Mouse (Mus musculus): Measurements from ENCODE around the gene Ciapin1.
A peak's percentile ranks its signal among the peaks of the same experiment; 100 is the strongest.
"Not testable (repeated sequence)": the region's sequence is repeated elsewhere in the genome, so short reads cannot be mapped to it uniquely, and the experiment has no call there.

Ciapin1 gene

GRCm38 (mm10) chr8:94857346-94858173, 19.4 kb upstream of the Ciapin1 start, which contains the start of gene Polr2c:
TSS of gene Polr2c (plus strand) at chr8:94857450.
- no peak for DNase-seq (ENCODE audit: extremely low spot score, low read depth, low spot score)

- no peak for DNase-seq (ENCODE audit: extremely low spot score, low read depth, low spot score)
Observed at GRCm38 (mm10) chr8:94857011-94857345, 18.8 kb upstream of the Ciapin1 start.

- DNase-seq (ENCODE audit: extremely low spot score, low read depth, low spot score), result not testable (repeated sequence)
Observed at GRCm38 (mm10) chr8:94854761-94855160, 16.6 kb upstream of the Ciapin1 start.

GRCm38 (mm10) chr8:94850049-94850448, 11.9 kb upstream of the Ciapin1 start:
- DNase-seq (ENCODE audit: extremely low spot score, low read depth, low spot score), result no peak

DNA sequence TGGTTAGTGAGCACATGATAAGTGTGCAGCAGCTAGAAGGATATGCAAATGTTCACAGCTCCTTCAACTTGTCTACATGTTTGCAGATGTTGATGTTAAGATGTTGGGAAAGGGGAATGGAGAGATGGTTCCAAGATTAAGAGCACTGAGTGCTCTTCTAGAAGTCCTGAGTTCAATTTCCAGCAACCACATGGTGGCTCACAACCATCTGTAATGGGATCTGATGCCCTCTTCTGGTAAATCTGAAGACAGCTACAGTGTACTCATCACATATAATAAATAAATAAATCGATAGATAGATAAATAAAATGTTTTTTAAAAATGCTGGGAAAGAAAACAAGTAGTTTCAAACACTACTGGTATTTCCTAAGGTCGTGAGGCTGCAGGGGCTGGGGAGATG, 3.0 kb upstream of the Ciapin1 start:
- DNase-seq (ENCODE audit: extremely low spot score, low read depth, low spot score), result no peak

GRCm38 (mm10) chr8:94838600-94838999, 442 bp upstream of the Ciapin1 start:
- DNase-seq (ENCODE audit: extremely low spot score, low read depth, low spot score), result no peak

DNA sequence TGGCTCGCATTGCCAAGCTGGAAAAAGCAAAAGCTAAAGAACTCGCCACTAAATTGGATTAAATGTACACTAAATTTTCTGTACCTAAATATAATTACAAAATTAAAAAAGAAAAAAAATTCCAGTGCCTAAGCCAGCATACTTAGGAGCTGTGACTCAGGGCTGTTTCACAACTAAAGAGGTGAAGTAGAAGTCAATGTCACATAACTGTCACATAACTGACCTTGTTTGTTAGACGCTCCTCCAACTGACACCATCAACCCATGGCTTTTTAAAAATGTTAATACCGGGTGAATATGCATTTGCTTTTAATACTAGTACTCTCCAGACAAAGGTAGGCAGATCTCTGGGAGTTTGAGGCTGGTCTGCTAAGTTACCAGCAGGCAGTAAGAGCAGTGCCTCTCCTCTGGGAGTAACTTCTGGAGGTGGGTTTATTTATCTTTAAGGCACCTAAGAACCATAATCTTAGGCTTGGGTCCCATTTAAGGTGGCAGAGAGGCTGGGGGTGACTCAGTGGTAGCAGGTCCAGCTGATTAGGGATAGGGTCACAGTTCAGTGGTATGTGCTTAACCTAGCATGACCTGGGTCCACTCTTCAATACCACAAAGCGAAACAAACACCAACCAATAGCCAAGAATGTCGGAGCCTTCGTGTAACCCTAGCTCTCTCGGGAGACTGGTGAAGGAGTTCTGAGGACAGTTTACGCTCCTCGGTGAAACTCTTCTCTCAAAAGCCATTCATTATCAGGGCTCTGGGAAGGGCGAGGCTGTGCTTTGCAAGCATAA, 1.5 kb downstream of the Ciapin1 start:
- DNase-seq (ENCODE audit: extremely low spot score, low read depth, low spot score), result no peak

GRCm38 (mm10) chr8:94835751-94836150, 2.4 kb downstream of the Ciapin1 start:
- DNase-seq (ENCODE audit: extremely low spot score, low read depth, low spot score), result not testable (repeated sequence)

GRCm38 (mm10) chr8:94833901-94834405, 4.2 kb downstream of the Ciapin1 start:
- not testable (repeated sequence) for DNase-seq (ENCODE audit: extremely low spot score, low read depth, low spot score)

- DNase-seq (ENCODE audit: extremely low spot score, low read depth, low spot score), result no peak
Observed at GRCm38 (mm10) chr8:94828284-94828683, 9.9 kb downstream of the Ciapin1 start.

- DNase-seq (ENCODE audit: extremely low spot score, low read depth, low spot score), result no peak
Observed at GRCm38 (mm10) chr8:94826210-94826609, 11.9 kb downstream of the Ciapin1 start.

DNA sequence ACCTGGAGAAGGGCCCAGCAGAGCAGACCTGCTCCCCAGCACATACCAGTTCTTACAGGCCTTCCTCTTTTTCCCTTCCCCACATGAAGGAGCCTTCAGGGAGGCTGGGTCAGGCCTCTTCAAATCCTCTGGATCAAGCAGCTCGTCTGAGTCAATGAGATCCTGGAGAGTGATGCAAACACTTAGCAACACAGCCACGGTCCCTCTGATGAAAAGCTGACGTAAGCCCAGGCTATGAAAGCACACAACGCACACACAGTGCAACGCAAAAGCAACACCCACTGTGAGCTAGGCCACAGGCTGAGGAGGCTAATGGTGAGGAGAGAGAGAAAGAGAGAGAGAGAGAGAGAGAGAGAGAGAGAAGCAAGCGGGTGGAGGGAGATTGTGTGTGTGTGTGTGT, 13.0 kb downstream of the Ciapin1 start:
- DNase-seq (ENCODE audit: extremely low spot score, low read depth, low spot score), result no peak

- no peak for DNase-seq (ENCODE audit: extremely low spot score, low read depth, low spot score)
Observed at GRCm38 (mm10) chr8:94822637-94823560, 15.3 kb downstream of the Ciapin1 start.

GRCm38 (mm10) chr8:94821381-94821780, 16.8 kb downstream of the Ciapin1 start:
- no peak for DNase-seq (ENCODE audit: extremely low spot score, low read depth, low spot score)

DNA sequence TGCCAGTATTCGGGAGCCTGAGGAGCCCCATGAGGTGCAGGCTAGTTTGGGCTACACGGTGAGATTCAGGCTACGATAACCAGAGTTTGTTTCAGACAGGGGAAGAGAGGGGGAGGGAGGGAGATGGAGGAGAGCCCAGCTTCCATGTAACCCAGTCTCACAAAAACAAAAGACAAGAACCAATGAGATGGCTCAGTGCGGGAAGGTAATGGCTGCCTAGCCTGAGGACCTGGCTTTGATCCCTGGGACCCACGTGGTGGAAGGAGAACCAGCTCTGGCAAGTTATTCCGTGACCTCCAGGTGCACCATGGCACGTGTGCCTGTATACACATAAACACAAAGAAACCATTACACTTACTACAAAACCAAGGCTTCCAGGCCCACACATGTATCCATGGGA, 17.6 kb downstream of the Ciapin1 start:
- DNase-seq (ENCODE audit: extremely low spot score, low read depth, low spot score), result no peak

GRCm38 (mm10) chr8:94819671-94820179, 18.4 kb downstream of the Ciapin1 start:
- no peak for DNase-seq (ENCODE audit: extremely low spot score, low read depth, low spot score)

- DNase-seq (ENCODE audit: extremely low spot score, low read depth, low spot score), result no peak
Observed at GRCm38 (mm10) chr8:94817933-94818332, 20.2 kb downstream of the Ciapin1 start.

DNA sequence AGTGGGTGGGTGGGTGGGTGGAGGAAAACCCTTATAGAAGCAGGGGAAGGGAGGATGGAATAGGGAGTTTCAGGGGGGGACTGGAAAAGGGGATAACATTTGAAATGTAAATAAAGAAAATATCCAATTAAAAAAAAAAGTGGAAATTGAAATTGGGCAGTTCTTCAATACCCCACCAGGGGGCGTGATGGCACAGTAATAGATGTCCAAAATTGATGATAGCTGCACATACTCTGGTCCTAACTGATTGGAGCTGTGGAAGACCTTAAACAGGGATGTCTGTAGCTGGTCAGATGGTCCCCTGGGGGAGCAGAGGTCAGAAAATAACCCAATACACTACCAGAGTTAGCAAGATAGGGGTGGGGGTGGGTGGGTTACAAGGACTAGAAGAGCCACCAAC, 23.6 kb downstream of the Ciapin1 start:
- no peak for DNase-seq (ENCODE audit: extremely low spot score, low read depth, low spot score)

- DNase-seq (ENCODE audit: extremely low spot score, low read depth, low spot score), result peak; percentile 95
Observed at GRCm38 (mm10) chr8:94812645-94813098, 25.5 kb downstream of the Ciapin1 start.

DNA sequence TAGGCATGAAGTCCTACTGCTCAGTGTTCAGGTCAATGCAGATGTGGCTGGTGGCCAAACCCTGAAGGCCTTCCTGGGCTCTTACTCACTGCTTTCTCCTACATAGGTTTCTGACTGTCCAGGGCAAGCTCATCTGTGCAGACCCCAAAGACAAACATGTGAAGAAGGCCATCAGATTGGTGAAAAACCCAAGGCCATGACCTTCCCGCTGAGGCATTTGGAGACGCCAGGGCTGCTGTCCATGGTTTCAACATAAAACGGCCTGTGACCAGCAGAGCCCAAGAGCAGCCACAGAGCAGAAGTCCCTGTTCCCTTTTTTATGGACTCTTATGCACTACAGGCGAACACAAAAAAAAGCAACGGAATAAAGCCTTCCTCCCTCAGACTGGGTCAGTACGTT, 26.5 kb downstream of the Ciapin1 start:
- no peak for DNase-seq (ENCODE audit: extremely low spot score, low read depth, low spot score)

DNA sequence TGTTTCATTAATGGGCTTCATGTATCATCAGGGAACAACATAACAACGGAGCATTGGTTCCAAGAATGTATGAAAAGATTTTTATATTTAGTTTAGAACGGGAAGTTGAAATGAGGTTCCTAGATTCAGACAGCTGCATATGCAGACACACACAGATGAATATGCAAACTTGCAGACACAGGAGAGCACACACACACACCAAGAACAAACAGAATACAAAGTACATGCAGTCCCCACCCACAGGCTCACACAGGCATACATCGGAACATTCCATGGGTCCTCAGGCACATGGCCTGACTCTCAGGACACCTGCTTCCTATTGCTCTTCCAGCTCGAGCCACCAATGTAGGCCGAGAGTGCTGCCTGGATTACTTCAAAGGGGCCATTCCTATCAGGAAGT, 27.3 kb downstream of the Ciapin1 start:
- DNase-seq (ENCODE audit: extremely low spot score, low read depth, low spot score), result no peak
